In genomic region chr4:12285983-12286382, GRCm38 (mm10) we compare ENCODE assay signal across 18 mouse cellular contexts.
"Had no signal": no experiment of that assay in that cellular context is flagged by ENCODE, and none has a peak within 500 bp of the region (broad histone marks: within the 10 kb centered on the region; RNA-seq: fewer than 3 reads in every experiment).

No protein-coding gene starts in this region.

- H3K4me3 ChIP-seq: layer of hippocampus, adult 2 months; limb, embryonic 12.5 days; liver, embryonic 13.5 days; lung, embryonic 15.5 days; megakaryocyte, embryonic 14.5 days had no signal

- H3K27ac ChIP-seq: layer of hippocampus, adult 2 months; limb, embryonic 12.5 days; liver, embryonic 13.5 days; lung, embryonic 15.5 days; macrophage had no signal

- H3K36me3 ChIP-seq: limb, embryonic 12.5 days; liver, embryonic 13.5 days; lung, embryonic 15.5 days had no signal

- DNase-seq: kidney, adult 11 months; kidney, adult 9 months; kidney, postnatal 10 days; kidney, postnatal 4 days; liver; liver, embryonic 13.5 days; liver, postnatal 0 days; lung, postnatal 14 days; retina, postnatal 1 day; right cerebral cortex, postnatal 4 days; spleen, adult 18-20 months; thymus, adult 18-20 months; thymus, postnatal 14 days had no signal

- ATAC-seq: liver, postnatal 0 days had no signal

- H3K4me1 ChIP-seq: limb, embryonic 12.5 days; liver, embryonic 13.5 days; lung, embryonic 15.5 days; megakaryocyte, embryonic 14.5 days had no signal

- H3K4me2 ChIP-seq: limb, embryonic 12.5 days; liver, embryonic 13.5 days; lung, embryonic 15.5 days had no signal

- H3K27me3 ChIP-seq: limb, embryonic 12.5 days; liver, embryonic 13.5 days; lung, embryonic 15.5 days; megakaryocyte, embryonic 14.5 days had no signal

- H3K9me3 ChIP-seq: limb, embryonic 12.5 days; liver, embryonic 13.5 days; lung, embryonic 15.5 days; megakaryocyte, embryonic 14.5 days had no signal

- H3K9ac ChIP-seq: limb, embryonic 12.5 days; liver, embryonic 13.5 days; liver, postnatal 0 days; lung, embryonic 15.5 days had no signal
